Comparison of ENCODE assay signal across 16 mouse cellular contexts in genomic region chr4:57377872-57378271, GRCm38 (mm10). TPM values are rescaled to one million over a fixed set of nuclear protein-coding genes. Genes with fewer than 3 reads are reported as not detected.
A peak's percentile ranks its signal among the peaks of the same experiment; 100 is the strongest.
DNase-seq lines count a peak whose midpoint lies in the region; ATAC-seq lines count a peak whose summit lies in the region.
"Had no signal": no experiment of that assay in that cellular context is flagged by ENCODE, and none has a peak within 500 bp of the region (broad histone marks: within the 10 kb centered on the region; RNA-seq: fewer than 3 reads in every experiment).

No protein-coding gene starts in this region.

- peak; percentile 46 for DNase-seq in hindbrain, embryonic 11.5 days (ENCODE audit: low spot score)
- DNase-seq in 3T3-L1 (ENCODE audit: low read depth, low spot score), result peak; percentile 57
- peak; percentile 60 for DNase-seq in embryo, embryonic 9.5 days (ENCODE audit: extremely low spot score)
- DNase-seq in limb, embryonic 10.5 days (ENCODE audit: low spot score), result peak; percentile 64
- DNase-seq in adrenal gland, postnatal 4 days (ENCODE audit: low spot score in 2 of 2), result no peak
- DNase-seq: adrenal gland, postnatal 10 days; kidney, adult 9 months; lung, postnatal 36 days had no signal

- H3K4me1 ChIP-seq in hindbrain, embryonic 11.5 days (replicated peaks; ENCODE audit: control insufficient read depth, insufficient read depth, low read length), result no peaks in the 10 kb centered on the region
- H3K4me1 ChIP-seq in hindbrain, embryonic 13.5 days (replicated peaks), result no peaks in the 10 kb centered on the region
- peaks cover 15% of the 10 kb centered on the region for H3K4me1 ChIP-seq in limb, embryonic 10.5 days
- H3K4me1 ChIP-seq: hindbrain, embryonic 15.5 days had no signal

- no peaks in the 10 kb centered on the region for H3K36me3 ChIP-seq in hindbrain, embryonic 11.5 days (ENCODE audit: control insufficient read depth, insufficient read depth, low read length)
- H3K36me3 ChIP-seq in hindbrain, embryonic 13.5 days, result no peaks in the 10 kb centered on the region
- H3K36me3 ChIP-seq in limb, embryonic 10.5 days, result no peaks in the 10 kb centered on the region
- H3K36me3 ChIP-seq: G1E; heart, embryonic 13.5 days; hindbrain, embryonic 15.5 days; limb, embryonic 12.5 days had no signal

- 50% methylated on average over 5 of the region's 5 CpGs for WGBS in hindbrain, embryonic 11.5 days
- WGBS in hindbrain, embryonic 13.5 days, result 51% methylated on average over 5 of the region's 5 CpGs
- WGBS in limb, embryonic 10.5 days, result 25% methylated on average over 5 of the region's 5 CpGs

- H3K4me2 ChIP-seq in hindbrain, embryonic 11.5 days (replicated peaks; ENCODE audit: low read depth, low read length), result no peak overlapping the region
- H3K4me2 ChIP-seq in hindbrain, embryonic 13.5 days, result no peak overlapping the region
- H3K4me2 ChIP-seq: heart, embryonic 13.5 days; hindbrain, embryonic 15.5 days; limb, embryonic 12.5 days had no signal

- no peaks in the 10 kb centered on the region for H3K9me3 ChIP-seq in hindbrain, embryonic 11.5 days (ENCODE audit: control insufficient read depth, low read length)
- H3K9me3 ChIP-seq in hindbrain, embryonic 13.5 days, result no peaks in the 10 kb centered on the region
- no peaks in the 10 kb centered on the region for H3K9me3 ChIP-seq in limb, embryonic 10.5 days (replicated peaks)
- H3K9me3 ChIP-seq: heart, embryonic 13.5 days; hindbrain, embryonic 15.5 days; limb, embryonic 12.5 days had no signal

- no peak overlapping the region for H3K9ac ChIP-seq in hindbrain, embryonic 11.5 days (ENCODE audit: low read depth, low read length)
- H3K9ac ChIP-seq in hindbrain, embryonic 13.5 days, result no peak overlapping the region
- H3K9ac ChIP-seq: heart, embryonic 13.5 days; hindbrain, embryonic 15.5 days; limb, embryonic 12.5 days had no signal

- H3K4me3 ChIP-seq in hindbrain, embryonic 11.5 days (ENCODE audit: low read depth, low read length), result no peak overlapping the region
- H3K4me3 ChIP-seq in hindbrain, embryonic 13.5 days, result no peak overlapping the region
- peak overlapping the region; percentile 19; the same call in 1 of the 2 replicates for H3K4me3 ChIP-seq in limb, embryonic 10.5 days
- H3K4me3 ChIP-seq: heart, embryonic 13.5 days; hindbrain, embryonic 15.5 days; limb, embryonic 12.5 days had no signal

- no peak for ATAC-seq in hindbrain, embryonic 11.5 days (ENCODE audit: low FRiP score)
- ATAC-seq in hindbrain, embryonic 13.5 days (ENCODE audit: low FRiP score), result no peak
- ATAC-seq in monocyte, adult 5-6 weeks (replicated peaks; ENCODE audit: insufficient number of reproducible peaks, low FRiP score, low TSS enrichment, poor library complexity, severe bottlenecking), result no peak
- ATAC-seq: midbrain, embryonic 16.5 days had no signal

- no peaks in the 10 kb centered on the region for H3K27me3 ChIP-seq in hindbrain, embryonic 11.5 days (ENCODE audit: control insufficient read depth, insufficient read depth, low read length)
- H3K27me3 ChIP-seq in hindbrain, embryonic 13.5 days, result no peaks in the 10 kb centered on the region
- H3K27me3 ChIP-seq in limb, embryonic 10.5 days (ENCODE audit: low read depth, poor library complexity, severe bottlenecking), result no peaks in the 10 kb centered on the region
- H3K27me3 ChIP-seq: heart, embryonic 13.5 days; hindbrain, embryonic 15.5 days; limb, embryonic 12.5 days had no signal

- no peak overlapping the region for H3K27ac ChIP-seq in hindbrain, embryonic 11.5 days (ENCODE audit: low read depth, low read length)
- H3K27ac ChIP-seq in hindbrain, embryonic 13.5 days, result no peak overlapping the region
- H3K27ac ChIP-seq in limb, embryonic 10.5 days, result peak overlapping the region; percentile 59; the same call in 1 of the 2 replicates
- H3K27ac ChIP-seq: heart, embryonic 13.5 days; hindbrain, embryonic 15.5 days; limb, embryonic 12.5 days had no signal

RNA-seq across cellular contexts. Expression of gene Palm2, which starts 56.2 kb away (rescaled TPM):
- 2.5 and 3.6 TPM in 2 replicates for polyA plus RNA-seq in hindbrain, embryonic 11.5 days (2014; fragmentation: Nextera tagmentation; extraction: Ambion mirVana)
- 7.7 and 8.4 TPM in 2 replicates for polyA plus RNA-seq in hindbrain, embryonic 13.5 days (2015; fragmentation: Nextera tagmentation; extraction: Ambion mirVana)
- 2.4 and 3.9 TPM in 2 replicates for polyA plus RNA-seq in limb, embryonic 10.5 days (2016; fragmentation: Nextera tagmentation; extraction: Ambion mirVana)
- 10 to 100 TPM; 36.6 to 42.6 TPM for total RNA-seq in adrenal gland, postnatal 4 days (2021)
- total RNA-seq in monocyte, adult 5-6 weeks (2017), result not detected in 3 replicates
- total RNA-seq: neutrophil, adult 5-6 weeks had no signal
- polyA plus RNA-seq: G1E had no signal

Comparison
In these comparisons a context has a peak if more than half of its experiments do, and no peak if none do; other contexts are left out.
1. DNase-seq: peak in hindbrain, embryonic 11.5 days (single experiment), 3T3-L1 (single experiment), embryo, embryonic 9.5 days (single experiment) and limb, embryonic 10.5 days (single experiment); none in adrenal gland, postnatal 4 days (0 of 2).